Mouse (Mus musculus): Measurements from ENCODE around the gene 1110002E22Rik. TPM values are rescaled to one million over a fixed set of nuclear protein-coding genes. Genes with fewer than 3 reads are reported as not detected.

1110002E22Rik gene
- total RNA-seq, 4 experiments from 2014 or later, result 40.6 to 58.5 (median 50.8) TPM

DNA sequence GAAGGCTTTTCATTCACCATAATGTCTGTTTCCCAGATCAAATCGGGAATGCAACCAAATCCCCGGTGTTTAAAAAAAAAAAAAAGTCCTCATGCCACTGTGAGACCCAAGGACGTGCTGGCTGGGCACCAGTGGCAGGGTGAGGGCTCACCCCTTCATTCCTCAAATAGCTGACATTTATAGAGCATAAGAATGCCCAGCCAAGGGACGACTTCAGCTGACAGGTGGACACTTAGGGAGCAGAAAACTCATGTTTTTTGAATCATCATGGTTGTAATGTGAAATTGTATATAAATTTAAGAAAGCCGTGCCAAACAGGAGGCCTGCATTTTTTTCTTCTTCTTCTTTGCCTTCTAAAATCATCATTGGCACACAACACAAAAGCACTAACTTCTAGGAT, 40.2 kb downstream of the 1110002E22Rik start:
- DNase-seq (ENCODE audit: low spot score), result no peak

DNA sequence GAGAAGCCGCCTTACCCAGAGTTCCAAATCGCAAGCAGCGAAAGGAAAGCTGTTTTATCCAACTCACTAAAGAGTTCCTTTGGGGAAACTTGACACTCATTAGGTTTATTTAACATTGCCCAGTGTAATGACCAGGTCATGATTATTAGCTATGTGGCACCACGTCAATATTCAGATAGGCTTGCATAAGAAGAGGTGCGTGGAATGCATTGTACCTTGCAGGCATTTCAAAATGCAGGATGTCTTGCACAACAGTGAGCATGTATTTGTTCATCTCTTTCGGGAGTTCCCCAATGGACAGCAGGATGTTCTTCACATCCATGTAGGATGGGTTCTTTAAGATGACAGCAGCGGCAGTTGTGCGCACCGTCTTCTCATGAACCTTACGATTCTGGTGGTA, 42.0 kb downstream of the 1110002E22Rik start:
- DNase-seq (ENCODE audit: low spot score), result no peak

DNA sequence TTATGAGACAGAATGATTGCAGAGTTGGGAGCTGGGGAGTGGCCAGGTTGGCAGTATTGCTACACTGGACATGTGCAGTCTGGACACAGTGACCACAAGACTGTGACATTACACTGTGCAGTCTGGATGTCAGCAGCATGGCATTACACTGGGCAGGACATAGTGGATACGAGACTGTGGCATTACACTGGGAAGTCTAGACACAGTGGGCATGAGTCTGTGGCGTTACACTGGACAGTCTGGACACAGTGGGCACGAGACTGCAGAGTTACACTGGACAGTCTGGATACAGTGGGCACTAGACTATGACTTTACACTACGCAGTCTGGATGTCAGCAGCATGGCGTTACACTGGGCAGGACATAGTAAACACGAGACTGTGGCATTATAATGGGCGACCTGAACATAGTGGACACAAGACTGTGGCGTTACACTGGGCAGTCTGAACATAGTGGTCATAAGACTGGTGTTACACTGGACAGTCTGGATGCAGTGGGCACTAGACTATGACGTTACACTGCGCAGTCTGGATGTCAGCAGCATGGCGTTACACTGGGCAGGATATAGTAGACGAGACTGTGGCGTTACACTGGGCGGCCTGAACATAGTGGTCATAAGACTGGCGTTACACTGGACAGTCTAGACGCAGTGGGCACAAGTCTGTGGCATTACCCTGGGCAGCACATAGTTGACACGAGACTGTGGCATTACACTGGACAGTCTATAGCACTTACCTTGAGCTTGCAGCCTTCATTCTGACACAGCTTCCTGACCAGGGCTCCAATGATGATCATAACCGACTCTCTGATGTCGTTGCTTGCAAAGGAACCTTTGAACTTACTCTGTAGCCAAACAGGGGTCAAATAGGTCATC, 46.3 kb downstream of the 1110002E22Rik start:
- no peak for DNase-seq (ENCODE audit: low spot score)

DNA sequence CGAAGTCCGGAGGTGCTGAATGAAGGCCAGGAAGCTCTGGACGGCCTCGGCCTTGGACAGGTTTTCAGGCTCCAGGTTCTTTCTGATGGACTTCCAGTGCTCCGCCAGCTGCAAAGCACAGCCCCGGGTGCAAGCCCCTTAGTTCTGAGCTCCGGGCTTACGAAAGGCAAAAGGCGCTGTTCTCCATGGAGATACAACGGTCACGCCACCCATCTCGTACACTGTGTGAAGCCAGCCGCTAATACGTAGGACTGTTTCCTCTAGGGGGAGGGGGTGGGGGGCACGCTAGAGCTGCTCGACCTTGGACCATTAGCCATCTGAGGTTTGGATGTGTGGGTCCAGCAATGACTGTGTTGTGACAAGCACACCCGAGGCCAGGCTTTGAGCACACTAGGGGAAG, 49.3 kb downstream of the 1110002E22Rik start:
- DNase-seq (ENCODE audit: low spot score), result no peak

DNA sequence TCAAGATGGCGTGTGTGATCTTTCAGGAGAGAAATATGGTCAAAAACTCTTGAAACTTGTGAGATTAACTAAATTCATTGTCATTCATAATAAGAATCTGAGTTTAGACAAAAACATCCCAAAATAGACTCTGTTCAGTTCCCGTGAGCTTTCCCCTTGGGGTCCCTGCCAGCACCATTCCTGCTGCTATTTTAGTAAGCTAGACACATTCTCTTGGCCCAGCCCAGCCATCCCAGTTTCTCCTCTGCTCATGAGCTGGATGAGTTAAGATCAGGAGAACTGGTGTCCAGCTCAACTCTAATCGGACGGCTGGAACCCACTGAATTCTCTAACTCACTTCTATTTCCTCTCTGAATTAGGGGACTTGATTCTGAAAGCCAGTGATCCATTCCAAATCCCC, 52.0 kb downstream of the 1110002E22Rik start:
- DNase-seq (ENCODE audit: low spot score), result peak; percentile 63

DNA sequence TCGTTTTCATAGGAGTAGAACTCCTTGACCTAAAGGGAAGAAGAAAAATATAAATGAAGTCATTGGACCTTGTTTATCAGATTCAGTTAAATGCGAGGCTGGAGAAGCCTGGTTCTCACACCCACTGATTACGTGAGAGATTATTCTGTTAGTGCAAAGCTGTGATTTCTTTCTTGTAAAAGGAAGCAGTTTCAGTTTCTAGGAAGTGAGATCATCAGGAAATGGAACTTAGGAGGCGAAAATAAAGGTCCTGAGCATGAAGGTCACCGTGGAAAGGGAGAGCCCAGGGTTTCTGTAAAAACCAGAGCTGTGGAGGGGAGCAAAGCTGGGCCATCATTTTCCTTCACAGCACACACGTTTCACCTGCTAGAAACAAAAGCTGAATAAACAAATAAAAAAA, 53.5 kb downstream of the 1110002E22Rik start:
- DNase-seq (ENCODE audit: low spot score), result no peak

DNA sequence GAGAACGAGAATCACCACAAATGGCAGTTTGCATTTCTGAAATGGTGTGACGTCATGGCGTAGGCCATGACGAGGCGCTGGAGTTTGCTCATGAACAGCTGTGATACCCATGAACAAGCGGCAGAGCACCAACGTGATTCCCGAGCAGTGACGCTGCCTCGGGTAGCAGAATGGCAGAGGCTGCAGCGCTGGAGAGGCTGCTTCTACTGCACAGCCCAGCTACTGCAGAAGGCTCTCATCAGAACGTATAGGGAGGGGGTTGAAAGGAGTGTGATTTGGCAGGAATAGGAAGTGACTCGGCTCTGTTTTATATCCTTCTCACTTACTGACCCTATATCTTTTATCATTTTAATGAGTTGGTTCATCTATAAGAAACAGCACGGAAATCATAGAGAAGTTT, 54.0 kb downstream of the 1110002E22Rik start:
- DNase-seq (ENCODE audit: low spot score), result no peak

DNA sequence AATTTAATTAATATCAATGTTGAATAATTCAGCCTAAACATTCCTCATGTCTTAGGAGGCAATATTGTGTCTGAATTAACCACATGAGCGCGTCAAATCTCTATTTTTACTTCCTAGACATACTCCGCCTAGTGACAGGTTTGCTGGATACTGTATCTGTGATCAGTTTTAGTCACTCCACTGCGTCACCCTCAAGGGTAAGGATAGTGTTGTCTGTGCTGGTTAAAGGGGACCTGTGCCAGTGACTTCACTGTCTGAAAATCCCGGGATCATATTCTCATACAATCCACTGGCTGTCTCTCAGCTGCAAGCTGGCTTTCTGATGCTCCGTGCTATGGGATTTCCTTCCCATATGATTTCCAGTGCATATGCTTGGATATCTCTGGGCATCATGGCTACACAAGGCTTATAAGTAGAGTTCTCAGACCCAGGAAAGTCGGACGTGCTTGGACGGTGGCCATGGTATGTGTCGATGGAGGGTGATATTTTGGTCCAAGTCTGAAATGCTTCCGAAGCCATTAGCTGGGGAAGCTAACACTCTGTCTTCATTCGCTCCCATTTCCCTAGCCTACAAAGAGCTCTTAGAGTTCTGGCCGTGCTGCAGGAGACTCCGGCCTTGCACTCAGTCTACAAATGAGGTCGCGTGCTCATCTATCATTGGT, 54.7 kb downstream of the 1110002E22Rik start:
- DNase-seq (ENCODE audit: low spot score), result no peak

DNA sequence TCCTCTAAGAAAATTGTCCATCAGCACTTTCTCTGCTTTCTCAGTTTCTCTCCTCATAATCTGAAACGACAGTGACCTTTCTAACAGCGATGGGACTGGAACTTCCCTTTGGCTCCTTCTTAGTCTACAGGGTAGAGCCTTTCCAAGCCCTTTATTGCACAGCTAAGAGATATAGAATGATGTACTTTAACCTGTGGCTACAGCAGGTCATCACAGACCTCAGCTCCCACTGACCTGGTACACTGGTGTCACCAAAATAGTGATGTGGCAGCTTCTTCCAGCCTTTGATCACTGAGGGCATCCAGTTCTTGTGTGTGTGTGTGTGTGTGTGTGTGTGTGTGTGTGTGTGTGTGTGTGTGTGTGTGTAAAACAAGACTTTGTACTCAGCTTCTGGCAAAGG, 56.6 kb downstream of the 1110002E22Rik start:
- no peak for DNase-seq (ENCODE audit: low spot score)

DNA sequence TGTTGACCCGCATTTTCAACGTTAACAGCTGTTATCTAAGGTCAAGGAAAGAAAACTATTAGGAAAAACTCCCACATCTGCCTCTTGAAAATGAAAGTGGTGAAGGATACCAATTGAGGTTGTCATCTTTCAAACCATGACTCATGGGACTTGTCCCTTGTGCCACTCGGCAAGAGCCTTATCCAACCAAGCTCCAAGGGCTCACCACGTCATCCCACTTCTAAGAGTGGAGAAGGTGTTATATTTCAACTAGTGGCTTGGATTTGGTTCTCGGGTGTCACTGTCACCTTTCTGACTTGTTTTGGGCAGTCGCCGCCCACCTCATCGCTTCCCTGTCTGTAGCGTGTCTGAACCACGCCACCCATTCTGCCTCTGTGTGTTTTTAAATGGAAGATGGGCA, 59.0 kb downstream of the 1110002E22Rik start:
- no peak for DNase-seq (ENCODE audit: low spot score)

DNA sequence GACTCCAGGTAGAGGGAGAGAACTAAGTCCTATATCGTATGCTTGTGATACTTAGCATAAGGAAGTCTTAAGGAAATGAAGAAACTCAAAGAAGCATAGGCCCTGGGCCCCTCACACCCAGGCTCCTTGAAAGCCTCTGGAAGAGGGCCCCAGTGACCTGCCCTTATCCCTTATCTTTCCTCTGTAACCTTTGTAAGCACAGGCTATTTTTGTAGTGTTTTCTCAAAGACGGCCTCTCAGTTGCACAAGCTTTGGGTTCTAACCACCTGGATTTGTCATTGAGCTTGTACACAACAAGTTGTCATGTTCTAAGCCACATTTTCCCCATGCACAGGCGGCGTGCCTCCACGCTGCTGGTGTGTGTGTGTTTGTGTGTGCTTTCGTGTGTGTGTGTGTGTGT, 64.3 kb downstream of the 1110002E22Rik start:
- DNase-seq (ENCODE audit: low spot score), result no peak

DNA sequence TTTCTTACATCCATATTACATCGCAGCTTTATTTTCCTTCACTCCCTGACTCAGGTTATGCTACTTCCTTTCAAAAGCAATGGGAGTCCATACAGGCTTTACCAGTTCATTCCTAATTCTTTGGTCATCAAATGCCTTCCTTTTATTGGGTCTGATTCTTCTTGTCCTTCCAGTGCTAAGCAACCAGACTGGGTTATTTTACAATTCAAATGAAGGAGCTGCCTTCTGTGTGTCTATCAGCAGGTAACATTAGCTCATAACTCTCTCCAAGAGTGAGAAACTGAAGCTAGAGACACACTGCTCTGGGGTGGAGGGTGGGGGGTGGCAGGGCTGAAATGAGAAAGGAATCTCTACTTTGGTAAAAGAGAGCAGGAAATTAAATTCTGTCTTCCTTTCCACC, 65.8 kb downstream of the 1110002E22Rik start:
- DNase-seq (ENCODE audit: low spot score), result no peak

Other genes starting within 250 kb of the 1110002E22Rik start
- 10 to 100 TPM; 52.4 to 76.5 (median 66.3) TPM for gene H2afz, start 200.6 kb upstream of the 1110002E22Rik start, total RNA-seq (2022)
- 10 to 100 TPM in 2 of 4 experiments, 1 to 10 TPM in 2; 8.4 to 13.3 (median 10.8) TPM for gene Dnajb14, start 197.4 kb upstream of the 1110002E22Rik start, total RNA-seq (2022)
- 100 to 1,000 TPM in 1 of 4 experiments, 10 to 100 TPM in 3; 87.5 to 104 (median 90.4) TPM for gene Lamtor3, start 146.5 kb upstream of the 1110002E22Rik start, total RNA-seq (2022)
- gene Dapp1, start 83.5 kb upstream of the 1110002E22Rik start, total RNA-seq (2022), result 1 to 10 TPM; 5.5 to 9.2 (median 6.6) TPM
- 1 to 10 TPM in 2 of 4 experiments, under 1 TPM in 2; 0.76 to 1.6 (median 1.1) TPM for gene Gm5105, start 2.3 kb downstream of the 1110002E22Rik start, total RNA-seq (2022)
- gene Trmt10a, start 78.4 kb downstream of the 1110002E22Rik start, total RNA-seq (2022), result 1 to 10 TPM; 1.1 to 1.9 (median 1.6) TPM
- 1 to 10 TPM; 6.6 to 8.4 (median 7.4) TPM for gene Mttp, start 79.9 kb downstream of the 1110002E22Rik start, total RNA-seq (2022)
- gene 4930579F01Rik, start 128.8 kb downstream of the 1110002E22Rik start, total RNA-seq (2022), result not detected
- gene Adh7, start 152.7 kb downstream of the 1110002E22Rik start, total RNA-seq (2022), result under 1 TPM; 0.11 to 0.81 (median 0.47) TPM
- gene Adh1, start 195.9 kb downstream of the 1110002E22Rik start, total RNA-seq (2022), result 10 to 100 TPM; 26.8 to 55.8 (median 33.1) TPM
- gene Adh6a, start 248.2 kb downstream of the 1110002E22Rik start, total RNA-seq (2022), result not detected

Data from heart, adult 8-10 months (tissue).